Mouse (Mus musculus) hematopoietic multipotent progenitor cell, adult 10-12 weeks (in vitro differentiated cells): ENCODE measurements around the gene Psmd4. TPM values are rescaled to one million over a fixed set of nuclear protein-coding genes. Genes with fewer than 3 reads are reported as not detected.

ENCODE experiments used
- polyA plus RNA-seq: library from polyadenylated mRNA; stranded (reverse); fragments of >175 nt; gene quantifications from 2 replicates; pipeline ENCODE4 v1.2.3, GENCODE M21; 2012; ENCODE audit warnings: low replicate concordance

Gene Psmd4
- polyA plus RNA-seq = 47.7 and 87.6 TPM in 2 replicates

GRCm38 (mm10) chr3:95042166-95042837, at the start of gene Psmd4:
TSS of gene Psmd4 (minus strand) at chr3:95042614.

DNA sequence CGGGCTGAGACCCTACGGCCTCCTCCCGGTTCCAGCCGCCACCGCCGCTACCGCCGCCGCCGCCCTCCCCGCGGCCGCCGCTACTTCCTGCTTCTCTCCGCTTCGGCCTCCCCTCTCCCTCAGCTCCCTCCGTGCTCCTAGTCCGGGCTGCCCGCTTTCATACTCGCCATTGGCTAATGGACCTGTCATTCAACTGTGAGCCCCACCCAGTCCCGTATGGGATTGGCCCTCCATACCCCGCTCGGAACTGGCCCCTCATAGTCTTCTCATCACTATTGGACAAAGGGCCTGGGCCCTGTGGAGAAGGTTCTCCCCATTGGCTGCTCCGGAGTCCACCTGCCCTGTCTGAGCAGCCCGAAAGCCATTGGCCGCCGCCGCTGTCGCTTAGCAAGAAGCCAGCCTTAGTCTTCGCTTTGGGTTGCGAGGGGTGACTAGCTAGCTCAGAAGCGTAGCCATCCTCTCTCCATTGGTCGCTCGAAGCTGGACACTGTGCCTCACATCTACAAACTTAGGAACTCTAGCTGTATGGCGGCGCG, 27.0 kb downstream of the Psmd4 start, which contains the start of gene Zfp687:
Zfp687 (minus strand) TSS at position 112 of the 536 bp plus-strand sequence.

Other genes starting within 250 kb of the Psmd4 start
- 72.2 and 97.0 TPM in 2 replicates for gene Pogz, start 205.0 kb downstream of the Psmd4 start, polyA plus RNA-seq
- 101 and 189 TPM in 2 replicates for gene Psmb4, start 155.7 kb downstream of the Psmd4 start, polyA plus RNA-seq
- gene Selenbp1, start 109.6 kb downstream of the Psmd4 start, polyA plus RNA-seq = 0.91 and 6.6 TPM in 2 replicates
- gene Rfx5, start 88.5 kb downstream of the Psmd4 start, polyA plus RNA-seq = 24.8 and 29.1 TPM in 2 replicates
- 12.0 and 16.1 TPM in 2 replicates for gene Pi4kb, start 67.9 kb downstream of the Psmd4 start, polyA plus RNA-seq
- 32.8 and 36.3 TPM in 2 replicates for gene Zfp687, start 27.2 kb downstream of the Psmd4 start, polyA plus RNA-seq
- gene Pip5k1a, start 64.3 kb upstream of the Psmd4 start, polyA plus RNA-seq = 14.2 and 15.7 TPM in 2 replicates
- 140 and 262 TPM in 2 replicates for gene Vps72, start 68.4 kb upstream of the Psmd4 start, polyA plus RNA-seq
- gene Tmod4, start 81.9 kb upstream of the Psmd4 start, polyA plus RNA-seq = 0.58 and 0.82 TPM in 2 replicates
- 6.6 and 11.8 TPM in 2 replicates for gene Scnm1, start 91.4 kb upstream of the Psmd4 start, polyA plus RNA-seq
- 3.3 and 6.5 TPM in 2 replicates for gene Lysmd1, start 91.5 kb upstream of the Psmd4 start, polyA plus RNA-seq
- 29.6 and 79.9 TPM in 2 replicates for gene Tnfaip8l2, start 99.7 kb upstream of the Psmd4 start, polyA plus RNA-seq
- gene Sema6c, start 117.8 kb upstream of the Psmd4 start, polyA plus RNA-seq = 1.1 and 3.6 TPM in 2 replicates
- 3.9 and 10.3 TPM in 2 replicates for gene Gabpb2, start 175.3 kb upstream of the Psmd4 start, polyA plus RNA-seq
- 386 and 443 TPM in 2 replicates for gene Cdc42se1, start 186.1 kb upstream of the Psmd4 start, polyA plus RNA-seq
- 6.9 and 11.0 TPM in 2 replicates for gene Mllt11, start 189.6 kb upstream of the Psmd4 start, polyA plus RNA-seq
- gene Gm128, start 199.0 kb upstream of the Psmd4 start, polyA plus RNA-seq = 0.49 TPM in 1 of 2 replicates, not detected in the other
- not detected in 2 replicates for gene Bnipl, start 208.6 kb upstream of the Psmd4 start, polyA plus RNA-seq
- 71.0 and 165 TPM in 2 replicates for gene Mindy1, start 238.7 kb upstream of the Psmd4 start, polyA plus RNA-seq
- gene Prune1, start 239.5 kb upstream of the Psmd4 start, polyA plus RNA-seq = 1.8 and 3.6 TPM in 2 replicates